Mouse (Mus musculus) v-Abl transformed pro-B cells (cell line): ENCODE data around the gene Rpap3.

Source experiments
- in situ Hi-C, 2 experiments: fragments of 400-800 bp; cut with MboI; formaldehyde crosslinking; loops; one replicate each; pipeline ENCODE4 v1.15.1; 2025; ENCODE audit not compliant: unreplicated experiment in 2 of 2

Gene Rpap3

DNA sequence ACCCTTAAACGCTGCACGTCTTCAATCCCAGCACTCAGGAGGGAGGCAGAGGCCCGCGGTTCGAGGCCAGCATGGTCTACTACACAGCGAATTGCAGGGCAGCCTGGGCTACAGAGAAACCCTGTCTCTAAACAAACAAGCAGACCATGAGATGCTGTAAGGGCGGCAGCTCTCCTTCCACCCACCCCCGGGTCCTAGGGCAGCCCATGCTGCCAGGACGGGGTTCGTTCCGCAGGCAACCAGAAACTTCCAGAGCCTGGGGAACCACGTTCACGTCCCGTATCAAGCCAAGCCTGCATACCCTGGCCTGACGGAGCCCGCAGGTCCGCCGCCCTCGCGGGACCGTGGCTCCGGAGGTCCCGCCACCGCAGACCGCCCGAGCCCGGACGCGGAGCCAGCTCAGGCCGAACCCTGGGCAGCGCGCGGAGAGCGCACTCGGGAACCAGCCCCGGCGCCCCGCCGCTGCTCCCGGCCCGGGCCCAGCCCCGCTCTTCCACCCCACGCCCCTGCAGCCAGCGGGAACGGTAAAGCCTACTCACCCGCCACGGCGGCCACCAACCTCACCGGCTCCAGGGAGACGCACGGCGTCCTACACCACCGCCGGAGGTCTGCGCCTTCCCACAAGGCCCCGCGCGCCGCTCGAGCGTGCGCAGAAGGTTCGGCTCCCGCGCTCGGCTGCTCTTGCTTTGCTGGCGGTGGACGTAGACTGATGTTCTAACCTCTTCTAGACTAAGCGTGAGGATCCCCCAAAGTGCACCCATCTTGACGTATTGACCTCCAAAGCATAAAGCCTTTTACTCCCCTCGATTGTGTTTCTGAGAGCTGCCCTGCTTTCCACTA, at the start of gene Rpap3:
Gene Rpap3, minus strand, starts transcription at position 615 of the 840 bp plus-strand sequence.
- in situ Hi-C loops = loop anchor here in 1 of 2 experiments (25.0 kb wide), 1 partner anchor 457 kb away; the partner anchor contains the start of genes Asb8 and Ccdc184

DNA sequence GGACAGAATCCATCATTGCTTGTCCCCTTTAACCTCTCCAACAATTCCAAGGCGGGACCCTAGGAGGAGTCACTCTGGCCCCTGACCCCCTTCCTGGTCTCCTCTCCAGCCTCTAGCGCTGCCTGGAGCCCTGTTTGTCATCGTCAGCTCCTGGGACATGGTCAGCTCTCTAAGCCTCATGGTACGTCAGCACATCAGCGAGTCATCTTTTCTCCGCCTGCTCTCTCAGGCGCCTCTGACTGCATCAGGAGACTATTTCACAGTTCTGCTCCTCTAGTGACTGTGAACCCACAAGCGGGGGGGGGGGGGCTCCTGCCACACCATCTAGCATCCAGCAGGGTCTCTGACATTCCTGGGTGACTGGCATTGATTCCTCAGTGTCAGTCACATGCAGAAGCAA, 49.7 kb upstream of the Rpap3 start:
- in situ Hi-C loops = no loop called here

DNA sequence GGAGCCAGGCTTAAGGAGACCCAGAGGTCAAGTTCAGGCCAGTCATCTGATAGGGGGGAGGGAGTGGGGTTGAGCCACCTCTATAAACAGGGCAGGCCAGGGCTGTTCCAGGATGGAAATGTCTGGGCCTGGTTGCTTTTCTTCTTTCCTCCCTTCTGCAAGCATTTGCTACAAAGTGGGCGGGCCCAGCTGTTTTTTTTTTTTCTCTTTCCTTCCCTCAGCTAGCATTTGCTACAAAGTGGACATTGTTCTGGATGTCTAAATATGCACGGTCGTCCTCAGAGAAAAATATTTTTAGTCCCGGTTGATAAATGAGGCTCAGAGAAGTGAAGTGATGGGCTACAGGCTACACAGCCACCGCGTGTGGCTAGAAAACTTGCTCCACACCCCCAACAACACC, 48.9 kb upstream of the Rpap3 start:
- in situ Hi-C loops = no loop called here

DNA sequence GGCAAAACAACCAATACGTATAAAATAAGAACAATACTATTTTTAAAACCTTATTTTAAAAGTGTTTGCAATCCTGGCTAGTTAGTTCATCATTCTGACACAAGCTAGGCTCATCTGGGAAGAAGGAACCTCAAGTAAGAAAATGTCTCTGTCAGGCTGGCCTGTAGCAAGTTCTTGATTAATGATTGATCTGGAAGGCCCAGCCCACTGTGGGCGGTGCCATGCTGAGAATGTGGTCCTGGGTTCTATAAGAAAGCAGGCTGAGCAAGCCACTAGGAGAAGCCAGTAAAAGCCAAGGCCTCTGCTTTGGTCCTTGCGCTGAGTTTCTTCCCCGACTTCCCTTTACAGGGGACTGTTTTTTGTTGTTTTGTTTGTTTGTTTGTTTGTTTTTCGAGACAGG, 46.9 kb upstream of the Rpap3 start:
- in situ Hi-C loops = no loop called here

DNA sequence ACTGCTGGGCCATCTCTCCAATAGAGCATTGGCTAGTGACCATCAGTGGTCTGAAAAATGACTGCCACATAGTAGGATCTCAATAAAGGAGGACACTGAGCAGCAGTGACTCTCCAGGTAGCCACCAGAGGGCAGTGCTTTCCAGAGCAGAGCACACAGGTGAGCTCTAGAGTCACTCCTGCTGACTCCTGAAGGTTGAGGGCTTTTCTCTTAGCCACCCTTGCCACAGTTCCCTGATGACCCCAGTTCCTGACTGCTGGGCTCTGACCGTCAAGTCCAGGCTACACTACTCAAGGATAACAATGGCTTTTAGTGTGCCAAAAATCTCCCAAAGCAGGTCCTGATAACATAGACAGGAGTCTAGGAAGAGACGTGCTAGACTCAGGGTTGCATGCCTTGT, 46.1 kb upstream of the Rpap3 start:
- in situ Hi-C loops = no loop called here

DNA sequence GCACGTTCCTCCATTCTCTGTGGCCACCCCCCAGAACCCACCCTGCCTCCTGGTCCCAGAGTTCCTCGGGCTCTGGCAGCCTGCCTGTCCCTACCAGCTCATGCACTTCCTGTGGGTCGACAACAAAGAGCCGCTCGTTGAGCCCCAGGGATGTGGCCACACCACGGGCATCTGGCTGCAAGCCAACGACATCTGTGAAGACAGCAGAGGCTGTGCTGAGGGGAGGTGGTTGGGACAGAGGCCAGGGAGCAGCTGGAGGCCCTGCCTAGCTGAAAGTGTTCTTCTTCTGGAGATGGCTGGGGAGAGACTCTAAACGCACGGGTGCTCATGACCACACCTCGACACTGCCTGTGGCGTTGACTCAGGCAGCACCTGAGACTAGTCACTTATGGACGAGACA, 45.1 kb upstream of the Rpap3 start:
- in situ Hi-C loops = no loop called here

DNA sequence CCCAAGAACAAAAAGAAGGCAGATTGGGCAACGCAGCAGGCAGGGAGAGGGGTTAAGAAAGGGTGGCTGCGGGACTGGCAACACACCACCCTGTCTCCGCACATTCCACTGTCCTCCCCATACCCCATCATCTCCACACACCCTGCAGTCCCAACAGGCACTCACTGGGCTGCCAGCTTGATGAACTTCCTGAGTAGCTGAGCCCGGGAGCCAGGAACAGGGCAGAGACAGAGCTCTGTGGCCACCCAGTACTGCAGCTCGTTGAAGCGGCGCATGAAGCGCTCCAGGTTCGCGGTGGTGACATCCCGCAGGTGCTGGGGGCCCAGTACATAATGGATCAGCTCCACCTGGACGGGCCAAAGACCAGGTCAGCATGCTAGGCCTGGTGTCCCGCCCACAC, 44.2 kb upstream of the Rpap3 start:
- in situ Hi-C loops = no loop called here

DNA sequence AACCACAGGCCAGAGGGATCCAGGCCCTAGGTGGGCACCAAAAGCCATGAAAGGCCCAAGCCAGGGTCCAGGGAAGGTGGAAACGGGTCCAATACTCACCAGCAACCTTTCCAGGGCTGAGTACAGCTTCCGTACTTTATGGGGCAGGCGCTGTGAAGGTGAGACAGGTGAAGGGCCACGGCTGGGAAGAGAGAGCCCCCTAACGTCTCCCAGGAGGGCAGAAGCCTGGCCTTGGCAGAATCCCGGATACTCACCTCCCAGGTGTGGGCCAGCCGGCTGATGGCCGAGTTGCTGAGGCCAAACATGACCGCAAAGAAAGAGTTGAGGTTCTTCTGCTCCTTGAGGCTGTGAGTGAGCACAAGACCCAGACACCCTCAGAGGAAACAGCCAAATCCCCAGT, 43.8 kb upstream of the Rpap3 start:
- in situ Hi-C loops = no loop called here

DNA sequence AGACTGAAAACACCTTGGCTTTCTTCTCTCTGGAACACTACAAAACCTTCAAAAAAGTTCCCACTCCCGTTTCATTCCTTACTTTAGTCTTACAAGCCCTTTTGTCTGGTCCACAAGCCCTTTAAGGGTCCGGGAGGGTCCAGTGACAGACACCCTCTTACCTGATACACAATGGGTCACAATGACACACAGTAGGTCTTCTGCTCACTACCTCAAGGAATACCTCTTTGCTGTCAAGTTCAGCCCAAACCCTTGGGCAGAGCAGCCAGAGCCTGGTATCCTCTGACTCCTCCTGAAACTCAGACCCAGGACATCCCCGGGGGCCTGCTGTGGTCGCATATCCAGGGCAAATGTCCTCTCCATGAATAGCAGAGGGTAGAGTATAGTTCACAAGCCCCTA, 43.3 kb upstream of the Rpap3 start:
- in situ Hi-C loops = no loop called here

DNA sequence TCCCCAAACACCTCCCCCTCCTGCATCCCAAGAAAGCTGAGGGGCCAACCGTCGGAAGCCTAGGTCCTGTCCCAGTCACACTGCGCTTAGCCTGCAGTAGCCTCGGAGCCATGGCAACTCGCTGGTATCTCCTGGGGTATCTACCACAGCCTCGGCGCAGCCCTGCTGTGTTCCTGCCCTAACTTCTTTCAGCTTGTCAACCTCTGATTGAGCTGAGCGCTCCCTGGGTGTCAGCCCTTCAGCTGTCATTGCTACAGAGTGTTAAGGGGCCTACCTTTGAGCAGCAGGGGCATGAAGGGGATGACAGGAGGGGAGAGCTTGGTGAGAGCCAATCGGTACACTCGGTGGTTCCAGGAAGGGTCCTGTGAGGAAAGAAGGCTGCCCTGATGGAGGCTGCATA, 42.7 kb upstream of the Rpap3 start:
- in situ Hi-C loops = no loop called here

DNA sequence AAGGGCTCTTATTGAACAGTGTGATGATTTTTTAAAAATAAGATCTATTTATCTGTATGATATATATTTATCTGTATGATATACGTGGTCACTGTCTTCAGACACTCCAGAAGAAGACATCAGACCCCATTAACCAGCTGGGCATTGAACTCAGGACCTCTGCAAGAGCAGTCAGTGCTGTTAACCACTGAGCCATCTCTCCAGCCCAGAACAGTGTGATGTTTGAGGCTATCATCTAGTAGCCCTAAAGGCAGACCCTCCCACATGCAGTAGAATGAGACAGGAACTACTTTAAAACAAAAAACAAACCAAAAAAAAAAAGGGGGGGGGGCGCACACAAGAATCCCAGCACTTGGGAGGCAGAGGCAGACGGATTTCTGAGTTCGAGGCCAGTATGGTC, 41.9 kb upstream of the Rpap3 start:
- in situ Hi-C loops = no loop called here

DNA sequence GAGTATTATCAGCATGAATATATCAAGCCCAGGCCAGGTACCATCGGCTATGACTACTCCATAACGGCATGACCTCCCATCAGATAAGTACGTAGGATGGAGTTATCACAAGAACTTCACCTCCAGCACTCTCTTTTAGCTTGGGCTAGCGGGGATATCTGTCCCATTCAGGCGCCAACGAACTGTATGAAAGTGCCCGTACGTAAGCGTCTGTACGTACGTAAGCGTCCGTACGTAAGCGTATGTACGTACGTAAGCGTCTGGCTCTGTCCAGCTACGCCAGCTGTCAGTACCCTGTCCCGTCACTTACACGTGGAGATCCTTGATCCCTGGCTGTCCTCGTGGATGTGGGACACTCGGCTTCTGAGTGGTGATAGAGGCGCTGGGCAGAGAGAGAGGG, 41.1 kb upstream of the Rpap3 start:
- in situ Hi-C loops = no loop called here

DNA sequence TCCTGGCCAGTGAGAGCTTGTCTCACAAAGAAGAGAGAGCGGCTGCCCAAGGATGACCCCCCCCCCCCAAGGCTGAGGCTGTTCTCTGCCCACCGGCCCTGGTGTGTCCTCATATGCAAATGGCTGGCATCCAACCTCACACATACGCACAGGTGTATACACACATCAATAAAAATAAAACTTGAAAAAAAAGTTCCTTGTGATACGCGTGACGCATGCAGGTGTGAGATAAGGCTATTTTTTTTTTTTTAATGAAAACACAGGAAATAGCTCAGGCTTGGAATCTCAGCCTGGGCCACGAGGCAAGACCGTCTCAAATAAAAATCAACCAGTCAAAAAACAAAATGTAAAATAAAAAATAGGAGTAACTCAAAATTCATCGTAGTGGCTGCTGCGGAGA, 40.7 kb upstream of the Rpap3 start:
- in situ Hi-C loops = no loop called here

DNA sequence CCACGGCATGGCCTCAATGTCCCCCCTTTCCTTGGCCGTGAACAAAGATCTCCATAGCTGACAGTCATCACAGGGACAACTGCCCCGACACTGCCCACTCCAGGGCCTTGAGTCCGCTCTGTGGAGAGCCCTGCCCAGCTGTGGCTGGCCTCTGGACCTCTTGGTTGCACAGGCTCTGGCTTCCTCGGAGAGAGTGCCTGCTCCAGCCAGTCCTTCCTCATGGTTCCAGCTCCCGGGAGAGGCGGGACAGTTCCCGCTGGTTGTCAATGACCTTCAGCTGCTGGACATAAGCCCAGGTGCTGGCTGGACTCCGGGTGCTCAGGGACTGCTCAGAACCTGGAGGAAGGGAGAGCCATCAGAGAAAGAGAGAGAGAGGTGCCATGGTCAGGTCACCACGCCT, 39.7 kb upstream of the Rpap3 start:
- in situ Hi-C loops = no loop called here

DNA sequence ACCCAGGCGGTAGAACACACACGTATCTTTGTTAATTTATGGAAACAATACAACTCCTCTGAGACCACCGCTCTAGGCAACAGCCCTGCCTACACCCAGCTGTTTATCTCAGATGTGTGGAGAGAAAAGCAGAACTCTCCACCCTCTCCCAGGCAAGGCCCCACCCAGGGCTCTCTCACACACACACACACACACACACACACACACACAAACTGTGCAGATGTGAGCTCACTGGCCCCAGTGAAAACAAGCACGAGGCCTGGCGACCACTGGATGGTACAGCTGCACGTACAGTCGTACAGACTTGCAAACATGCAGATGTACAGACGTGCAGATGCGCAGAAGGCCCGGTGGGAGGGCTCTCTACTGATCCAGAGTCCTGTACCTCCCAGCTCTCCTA, 39.3 kb upstream of the Rpap3 start:
- in situ Hi-C loops = no loop called here

DNA sequence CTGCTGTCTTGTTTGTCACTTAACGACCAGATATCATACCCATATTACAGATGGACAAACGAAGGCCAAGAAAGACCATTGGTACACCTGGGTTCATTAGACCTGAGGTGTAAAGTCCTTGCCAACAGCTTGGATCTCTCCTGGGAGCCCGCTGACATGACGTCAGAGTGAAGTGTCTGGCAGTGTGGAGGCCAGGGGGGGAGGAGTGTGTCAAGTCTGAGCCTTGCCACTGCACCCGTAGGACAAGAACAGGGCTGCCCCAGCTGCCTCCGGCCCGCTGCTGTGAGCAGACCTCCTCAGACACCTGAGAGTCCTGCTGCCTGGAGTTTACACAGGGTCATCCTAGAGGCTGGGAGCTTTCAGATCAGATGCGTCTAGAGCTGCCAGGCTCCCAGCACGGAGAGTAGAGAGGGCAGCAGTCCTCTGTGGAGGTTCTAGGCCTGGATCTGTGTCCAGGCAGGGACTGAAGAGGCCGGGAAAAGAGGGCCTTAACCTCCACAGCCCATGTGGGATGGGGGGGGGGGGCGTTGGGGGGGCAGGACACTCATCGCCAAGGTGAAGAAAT, 38.4 kb upstream of the Rpap3 start:
- in situ Hi-C loops = no loop called here

DNA sequence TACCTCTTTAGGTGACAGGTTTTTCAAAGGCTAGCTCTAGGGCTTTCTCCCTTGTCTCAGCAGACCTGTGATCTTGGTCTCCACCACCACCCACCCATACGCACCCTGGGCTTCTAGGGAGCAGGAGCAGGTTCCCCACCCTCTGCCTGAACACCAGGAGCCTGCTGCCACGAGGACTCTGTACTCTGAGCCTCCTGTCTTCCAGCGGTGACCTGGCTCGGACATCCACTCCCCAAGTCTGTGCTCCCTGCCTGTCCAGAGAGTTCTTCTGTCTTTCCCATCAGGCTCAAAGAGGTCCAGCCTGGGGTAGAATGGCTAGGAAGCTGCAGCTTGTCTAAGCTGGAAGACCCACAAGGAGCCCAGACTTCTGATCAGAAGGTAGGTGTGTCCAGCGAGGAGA, 37.6 kb upstream of the Rpap3 start:
- in situ Hi-C loops = no loop called here

DNA sequence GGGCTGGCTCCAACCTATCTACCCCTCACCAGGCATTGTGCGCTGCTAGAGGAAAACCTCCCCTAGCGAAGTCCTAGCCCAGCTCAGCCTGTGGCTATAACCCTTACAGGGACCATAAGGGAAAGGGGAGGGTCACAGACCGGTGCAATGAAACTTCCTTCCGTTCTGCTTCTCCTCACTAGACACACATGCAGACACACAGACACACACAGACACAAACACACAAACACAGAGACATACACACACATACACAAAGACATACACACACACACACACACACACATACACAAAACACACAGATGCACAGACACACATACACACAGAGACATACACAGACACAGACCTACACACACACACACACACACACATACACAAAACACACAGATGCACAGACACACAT, 37.0 kb upstream of the Rpap3 start:
- in situ Hi-C loops = no loop called here

DNA sequence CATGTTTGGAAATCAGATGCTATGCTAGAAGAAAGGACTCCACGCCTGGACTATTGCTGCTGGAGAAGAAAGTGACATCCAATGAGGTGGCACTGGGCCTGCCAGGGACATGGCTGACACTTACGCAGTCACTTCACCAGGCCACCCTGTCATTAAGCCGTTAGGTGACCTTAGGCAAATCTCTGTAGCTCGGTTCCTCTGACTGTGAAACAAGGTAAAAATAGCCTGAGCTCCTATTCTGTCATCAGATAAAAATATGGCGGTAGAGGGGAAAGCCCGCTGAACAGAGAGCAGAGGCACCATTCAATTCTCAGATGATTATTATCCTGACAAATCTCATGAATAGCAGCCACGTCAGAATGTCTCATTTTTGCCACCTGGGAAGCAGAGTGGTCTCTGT, 36.4 kb upstream of the Rpap3 start:
- in situ Hi-C loops = no loop called here

DNA sequence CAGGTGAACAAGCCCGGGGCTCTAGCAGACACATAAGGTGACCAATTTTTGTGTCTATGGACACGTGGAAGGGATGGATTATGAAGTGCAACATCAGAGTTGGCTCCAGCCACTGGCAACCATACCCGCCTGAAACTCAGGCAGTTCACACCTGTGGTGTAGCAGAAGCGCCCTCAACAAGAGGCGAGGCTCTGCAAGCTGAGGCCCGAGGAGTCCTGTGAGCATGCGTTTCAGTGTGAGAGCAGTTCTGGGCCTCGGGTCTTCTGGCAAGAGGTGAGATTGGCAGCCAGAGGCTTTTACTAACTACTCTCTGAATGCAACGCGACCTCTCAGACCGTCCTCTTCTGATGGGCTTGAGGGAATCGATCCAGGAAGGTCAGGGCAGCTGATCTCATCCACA, 36.0 kb upstream of the Rpap3 start:
- in situ Hi-C loops = no loop called here

DNA sequence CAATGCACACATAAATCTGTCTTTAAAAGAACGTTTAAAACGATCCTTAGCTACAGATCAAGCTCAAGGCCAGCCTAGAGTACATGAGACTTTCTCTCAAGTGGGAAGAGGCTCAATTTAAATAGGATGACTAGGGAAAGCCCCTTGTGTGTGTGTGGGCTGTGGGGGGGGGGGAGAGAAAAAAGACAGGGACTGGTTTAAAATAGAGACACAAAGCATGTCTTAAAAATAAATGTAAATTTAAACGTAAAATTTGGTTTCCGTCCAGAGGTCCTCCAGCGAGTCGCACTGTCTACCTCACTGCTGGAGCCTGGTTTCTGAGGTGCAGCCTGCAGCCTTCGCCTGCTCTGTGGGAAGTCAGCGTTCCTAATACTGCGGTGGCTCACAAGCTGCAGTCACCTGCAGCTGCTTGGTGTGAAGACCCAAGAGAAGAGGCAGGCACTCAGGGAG, 34.7 kb upstream of the Rpap3 start:
- in situ Hi-C loops = no loop called here

DNA sequence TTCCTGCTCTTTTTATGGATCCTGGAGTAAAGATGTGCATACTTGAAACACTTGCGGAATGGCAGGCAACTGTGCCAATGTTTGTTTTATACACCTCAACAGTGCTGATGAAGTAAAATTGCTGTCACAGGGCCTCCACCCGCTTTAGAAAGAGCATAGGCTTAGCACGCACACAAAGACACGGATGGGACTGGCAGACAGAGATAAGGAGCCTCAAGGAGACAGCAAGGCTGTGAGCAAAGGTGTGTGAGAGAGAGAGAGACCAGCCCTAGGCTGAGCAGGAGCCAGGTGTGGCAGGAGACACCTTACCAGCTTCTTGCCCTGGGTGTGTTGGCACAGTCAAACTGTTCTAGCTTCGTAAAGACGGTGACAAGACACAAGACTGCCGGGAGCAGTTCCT, 33.3 kb upstream of the Rpap3 start:
- in situ Hi-C loops = no loop called here
